Mouse (Mus musculus): Measurements from ENCODE around the gene Dct.

Gene Dct

GRCm38 (mm10) chr14:118051975-118052630, at the start of gene Dct:
Dct (minus strand) TSS chr14:118052244.
- DNase-seq: no peak

DNA sequence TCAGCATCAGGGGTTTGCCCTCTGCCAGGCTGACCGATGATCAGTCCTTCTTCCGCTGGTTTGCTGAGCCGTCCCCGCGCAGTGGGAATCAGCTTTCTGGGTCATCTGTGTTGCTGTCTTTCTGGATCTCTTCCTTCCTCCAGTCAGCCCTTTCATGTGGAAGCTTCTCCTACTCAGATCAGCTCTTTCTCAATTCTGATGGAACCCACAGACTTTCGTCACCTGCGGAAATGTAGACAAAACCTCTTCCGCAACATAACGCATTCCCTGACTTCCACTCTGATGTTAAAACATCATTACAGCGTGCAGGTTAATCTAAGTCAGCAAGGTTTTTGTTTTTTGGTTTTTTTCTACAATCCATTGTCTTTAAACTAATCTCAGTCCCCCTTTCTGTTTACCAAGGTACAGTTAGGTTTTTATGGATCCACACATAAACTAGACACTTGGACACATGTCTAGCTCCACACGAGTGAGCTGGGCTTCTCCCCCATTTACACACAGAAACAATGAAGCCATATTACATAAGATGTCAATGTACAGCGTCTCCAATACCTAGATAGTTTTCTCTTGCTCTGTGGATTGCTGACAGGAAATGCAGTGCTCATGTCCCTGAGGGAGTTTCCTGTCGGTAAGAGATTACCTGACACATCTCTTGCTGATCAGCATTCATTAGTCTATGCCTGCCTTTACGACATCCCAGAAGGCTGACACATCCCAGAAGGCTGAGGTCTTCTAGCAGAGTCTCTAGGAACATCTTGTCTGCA, 49.4 kb upstream of the Dct start:
- DNase-seq: no peak

GRCm38 (mm10) chr14:118098265-118098664, 46.2 kb upstream of the Dct start:
- DNase-seq: no peak

DNA sequence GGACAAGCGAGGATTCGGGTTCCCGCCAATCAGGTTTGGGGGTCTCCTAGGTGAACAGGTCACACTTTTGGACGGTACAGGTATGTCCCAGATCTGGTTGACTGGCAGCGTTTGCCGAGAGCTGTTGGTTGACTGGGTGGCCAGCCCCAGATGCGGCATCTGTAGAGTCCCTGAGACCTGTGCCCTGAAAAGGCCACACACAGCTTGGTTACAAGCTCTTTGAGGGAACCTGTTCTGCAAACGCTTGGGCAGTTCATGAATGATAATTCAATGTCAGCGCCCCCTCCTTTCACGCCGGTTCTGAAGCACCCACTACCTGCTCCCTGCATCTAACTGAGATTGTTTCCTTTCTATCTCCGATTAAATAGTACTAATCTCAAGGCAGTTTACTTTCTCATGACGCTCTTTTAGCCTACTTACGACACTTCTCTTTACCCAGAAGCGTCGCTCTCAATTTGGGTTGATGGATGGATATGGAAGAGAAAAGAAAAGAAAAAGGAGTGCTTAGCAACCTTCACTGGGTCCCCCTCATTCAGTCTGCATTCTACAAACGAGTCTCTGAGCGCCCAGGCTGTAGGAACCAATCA, 37.9 kb upstream of the Dct start:
- DNase-seq: peak in 1 of 2 experiments; percentile 22

- peak; percentile 77 to 85 for DNase-seq
Observed at GRCm38 (mm10) chr14:118089215-118089805, 37.3 kb upstream of the Dct start.

DNA sequence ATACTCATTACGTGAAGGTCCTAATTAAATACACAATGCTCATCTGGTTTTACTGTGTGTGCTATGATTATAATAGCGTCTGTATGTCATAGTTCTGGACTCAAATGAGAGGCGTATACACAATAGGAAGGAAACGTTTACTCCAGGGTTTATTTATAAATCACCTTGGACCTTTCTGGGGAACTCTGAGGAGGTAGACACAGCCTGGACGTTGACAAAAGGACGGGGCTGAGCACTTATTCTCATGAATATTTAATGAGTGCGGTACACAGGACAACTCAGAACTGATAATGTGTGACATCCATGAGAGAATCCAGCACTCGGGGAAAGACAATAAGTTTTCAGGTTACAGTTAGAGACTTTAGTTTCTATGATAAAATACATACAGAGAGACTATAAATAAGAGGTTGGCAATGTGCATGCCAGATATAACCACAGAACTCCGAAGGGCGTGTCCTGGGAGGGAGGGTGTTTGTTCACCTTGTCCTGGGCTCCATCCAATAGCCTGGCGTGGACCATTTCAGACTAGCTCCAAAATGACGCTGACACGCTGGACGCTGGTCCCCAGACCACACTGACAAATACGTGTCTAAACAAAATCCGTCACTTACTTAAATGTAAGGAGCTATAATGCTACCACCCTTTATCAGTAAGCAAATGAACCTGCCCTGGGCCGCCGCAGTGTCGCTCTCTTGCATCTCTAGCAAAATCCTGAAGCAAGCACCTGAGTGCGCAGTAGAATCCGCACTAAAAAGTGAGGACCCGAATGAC, 36.6 kb upstream of the Dct start:
- DNase-seq: peak in 1 of 2 experiments; percentile 17

- no peak for DNase-seq
Observed at GRCm38 (mm10) chr14:118086271-118087035, 34.4 kb upstream of the Dct start.

DNA sequence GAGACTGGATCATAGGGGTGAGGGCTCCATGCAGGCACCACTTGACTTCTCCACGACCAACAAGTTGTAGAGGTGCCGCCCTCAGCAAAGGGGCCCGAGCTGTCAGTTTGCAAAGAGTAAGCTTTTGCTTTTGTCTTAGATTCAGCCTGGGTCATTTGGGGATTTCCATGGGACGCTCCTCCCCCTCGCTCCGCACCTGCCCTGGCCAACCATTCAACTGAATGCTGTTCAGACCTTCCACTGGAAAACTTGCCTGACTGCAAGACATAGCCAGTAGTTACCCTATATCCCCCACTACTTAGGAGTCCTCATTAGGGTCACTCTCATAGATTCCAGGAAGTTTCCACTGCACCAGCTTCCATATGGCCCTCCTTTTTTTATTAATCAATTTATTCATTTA, 31.8 kb upstream of the Dct start:
- DNase-seq: no peak

GRCm38 (mm10) chr14:118080606-118081005, 28.6 kb upstream of the Dct start:
- DNase-seq: no peak

- no peak for DNase-seq
Observed at GRCm38 (mm10) chr14:118070100-118070499, 18.1 kb upstream of the Dct start.

DNA sequence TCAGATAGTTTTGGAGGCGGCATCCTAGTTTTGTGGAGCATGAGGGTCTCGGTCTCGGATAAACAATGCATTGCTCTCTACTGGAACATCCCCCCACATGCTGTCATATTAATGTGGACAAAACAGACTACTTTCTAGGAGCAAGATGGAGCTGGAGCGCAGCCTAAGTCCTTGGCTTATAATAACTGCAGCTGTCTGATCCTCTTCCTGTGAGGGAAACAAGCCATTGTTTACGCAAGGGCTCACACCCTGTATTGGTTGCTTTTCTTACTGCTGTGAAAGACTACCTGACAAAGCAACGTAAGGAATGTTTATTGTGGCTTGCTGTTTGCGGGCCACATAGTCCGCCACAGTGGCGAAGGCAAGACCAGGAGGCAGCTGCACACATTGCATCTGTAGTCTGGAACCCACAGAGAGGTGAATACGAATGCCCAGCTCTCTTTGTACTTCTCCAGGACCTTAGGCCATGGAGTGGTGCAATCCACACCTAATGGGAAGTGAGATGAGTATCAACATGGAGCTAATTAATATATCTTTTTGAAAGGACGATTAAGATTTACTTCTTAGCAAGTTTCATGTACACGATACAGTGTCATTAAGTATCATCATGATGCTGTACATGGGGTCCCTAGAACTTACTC, 17.5 kb upstream of the Dct start:
- no peak for DNase-seq

- no peak for DNase-seq
Observed at GRCm38 (mm10) chr14:118061766-118062432, 9.9 kb upstream of the Dct start.

GRCm38 (mm10) chr14:118058581-118058886, 6.5 kb upstream of the Dct start:
- no peak for DNase-seq

DNA sequence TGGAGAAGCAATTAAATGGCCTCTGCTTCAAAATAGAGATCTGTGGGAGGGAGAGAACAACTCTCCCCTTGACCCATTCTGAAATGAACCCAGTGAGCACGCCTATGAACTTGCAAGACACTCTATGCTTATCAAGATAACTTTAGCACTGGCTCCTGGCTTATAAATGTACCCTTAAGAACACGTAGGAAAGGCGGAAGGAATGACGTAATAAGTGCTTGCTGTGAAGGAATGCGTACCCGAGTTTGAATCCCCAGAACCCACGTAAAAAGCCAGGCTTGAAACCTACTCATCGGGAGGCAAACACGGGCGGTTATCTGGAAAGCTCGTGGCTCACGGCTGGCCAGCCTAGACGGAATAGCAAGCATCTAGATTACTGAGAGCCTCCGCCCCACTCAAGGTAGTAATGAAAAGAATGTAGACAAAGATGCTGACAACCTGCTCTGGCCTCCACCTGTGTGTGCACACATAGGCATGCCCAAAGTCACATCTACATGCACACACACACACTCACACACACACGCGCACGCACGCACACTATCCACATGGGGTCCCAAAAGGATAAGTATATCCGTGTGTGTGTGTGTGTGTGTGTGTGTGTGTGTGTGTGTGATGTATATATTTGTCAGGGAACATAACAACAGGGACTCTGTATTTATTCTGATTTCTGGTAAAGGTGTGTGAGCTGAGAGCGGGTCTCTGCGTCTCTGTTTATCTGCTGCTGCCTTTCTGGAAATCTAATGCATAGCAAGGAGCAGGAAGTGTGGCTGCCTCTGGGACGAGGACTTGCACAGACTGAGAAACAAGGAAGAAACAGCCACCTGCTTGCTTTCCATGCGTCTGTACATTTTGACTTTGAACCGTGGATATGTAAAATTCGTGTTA, 5.9 kb upstream of the Dct start:
- no peak for DNase-seq

DNA sequence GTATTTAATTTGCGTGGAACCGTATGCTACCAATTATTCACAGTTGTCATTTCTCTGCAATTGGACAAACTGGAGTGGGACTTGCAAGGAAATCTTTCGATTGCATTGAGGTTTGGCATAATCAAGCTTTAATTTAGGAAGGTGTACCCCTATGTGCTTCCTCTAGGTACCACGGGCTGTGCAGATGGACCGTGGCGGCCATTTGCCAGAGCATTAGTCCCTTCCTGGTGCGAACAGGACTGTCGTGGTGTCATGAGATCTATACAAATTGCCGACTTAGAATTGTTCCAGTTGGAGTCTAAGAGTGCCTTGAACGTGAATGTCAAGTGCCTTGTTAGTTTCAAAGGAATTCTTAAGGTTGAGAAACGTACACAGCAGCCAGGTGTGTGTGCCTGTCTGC, 726 bp upstream of the Dct start:
- no peak for DNase-seq

DNA sequence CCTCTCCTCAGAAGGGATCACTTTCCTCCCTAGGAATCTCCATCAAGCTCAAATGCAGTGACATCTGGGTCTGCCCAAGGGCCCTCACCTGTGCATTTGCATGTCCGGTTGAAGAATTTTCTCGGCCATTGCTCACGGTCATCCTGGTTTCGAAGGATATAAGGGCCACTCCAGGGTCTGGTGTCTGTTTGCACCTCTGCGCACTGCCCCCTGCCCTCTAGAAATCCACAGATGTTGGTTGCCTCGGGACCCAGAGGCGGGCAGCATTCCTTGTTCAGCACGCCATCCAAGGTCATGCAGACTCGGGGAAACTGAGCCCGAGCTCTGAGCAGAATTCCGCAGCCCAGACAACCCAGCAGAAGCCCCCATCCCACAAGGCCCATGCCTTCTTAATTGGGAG, 648 bp downstream of the Dct start:
- DNase-seq: no peak

DNA sequence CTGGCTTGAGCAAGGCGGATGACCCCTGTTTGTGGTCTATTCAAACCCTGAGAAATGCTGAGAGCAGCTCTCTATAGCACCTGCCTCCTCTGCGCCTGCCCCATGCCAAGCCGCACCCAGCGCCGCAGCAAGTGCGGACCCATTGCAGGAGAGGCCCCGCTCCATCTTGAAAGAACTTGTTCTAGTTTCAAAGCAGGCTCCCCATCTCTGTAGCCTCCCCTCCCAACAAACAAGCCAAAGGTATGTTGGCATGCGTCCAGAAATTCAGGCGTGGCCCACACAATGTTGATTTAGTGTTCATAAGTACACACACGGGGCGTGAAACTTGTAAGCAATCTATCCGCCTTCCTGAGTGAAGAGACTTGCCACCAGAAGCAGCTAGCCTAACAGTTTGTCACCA, 1.1 kb downstream of the Dct start:
- DNase-seq: no peak

- DNase-seq: no peak
Observed at GRCm38 (mm10) chr14:118050431-118050830, 1.6 kb downstream of the Dct start.

DNA sequence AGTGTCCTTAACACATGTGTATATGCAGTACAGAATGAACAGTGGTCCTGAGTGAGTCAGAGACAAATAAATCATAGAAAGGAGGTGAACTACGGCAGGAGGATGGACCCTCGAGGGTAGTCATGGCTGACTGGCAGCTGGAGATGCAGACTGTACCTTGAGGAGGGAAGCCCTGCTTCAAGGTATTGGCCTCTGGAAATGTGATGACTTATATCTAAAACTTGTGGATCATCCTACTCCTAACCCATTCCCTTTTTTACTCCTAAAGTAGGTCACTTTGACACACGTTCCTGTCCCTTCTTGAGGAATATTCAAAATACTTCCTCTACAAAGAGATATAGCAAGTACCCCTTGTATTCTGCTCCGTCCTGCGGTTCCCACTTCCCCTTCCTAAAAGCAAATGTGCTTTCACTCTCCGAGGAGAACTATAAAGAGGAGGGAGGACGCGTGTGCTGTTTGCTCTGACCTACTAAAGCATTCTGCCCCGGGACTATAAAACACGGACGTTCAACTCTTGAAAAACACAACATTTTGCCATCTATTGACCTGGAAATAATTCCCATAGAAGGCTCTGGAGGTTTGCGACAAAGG, 2.3 kb downstream of the Dct start:
- no peak for DNase-seq

DNA sequence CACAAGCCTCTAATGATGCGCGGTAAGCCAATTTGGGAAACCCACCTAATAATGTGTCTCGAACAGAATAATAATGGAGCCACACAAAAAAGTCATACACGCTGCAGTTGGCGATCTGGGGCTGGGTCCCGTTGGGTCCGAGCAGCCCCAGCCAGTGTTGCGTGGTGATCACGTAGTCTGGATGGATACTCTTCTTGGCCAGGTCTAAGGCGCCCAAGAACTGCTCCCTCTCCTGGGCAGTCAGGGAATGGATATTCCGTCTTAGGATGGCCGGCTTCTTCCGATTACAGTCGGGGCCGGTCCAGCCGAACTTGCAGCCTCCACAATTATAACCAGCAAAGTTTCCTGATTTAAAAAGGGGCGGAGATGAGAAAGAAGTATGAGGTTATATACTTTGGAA, 9.1 kb downstream of the Dct start:
- peak; percentile 5 for DNase-seq
